Mouse (Mus musculus) forebrain, embryonic 14.5 days (tissue): ENCODE results near the gene Emc8. TPM values are rescaled to one million over a fixed set of nuclear protein-coding genes. Genes with fewer than 3 reads are reported as not detected.
A peak's percentile ranks its signal among the peaks of the same experiment; 100 is the strongest.

Experiments used
- ATAC-seq: fragments of 200-750 bp; cut with Nextera tagmentation; 2 replicates; pipeline ENCODE4 v1.8.0; 2017; ENCODE audit warnings: mild to moderate bottlenecking, moderate library complexity
- DNase-seq: peaks from one replicate; pipeline ENCODE4 v3.0.0-alpha.2; 2015; ENCODE audit warnings: low spot score
- H3K27ac ChIP-seq: fragments of 300-500 bp; sonication (generic); 2 replicates; pipeline ENCODE4 v1.5.1; 2014; ENCODE audit warnings: low read depth, mild to moderate bottlenecking, control low read depth, low read length, moderate library complexity
- H3K27me3 ChIP-seq: fragments of 300-500 bp; sonication (generic); replicated peaks from 2 replicates; pipeline ENCODE4 v1.6.1; 2014; ENCODE audit warnings: low read length, control low read depth, mixed read lengths; ENCODE audit not compliant: control insufficient read depth, insufficient read depth
- H3K36me3 ChIP-seq: fragments of 300-500 bp; sonication (generic); 2 replicates; pipeline ENCODE4 v1.6.1; 2014; ENCODE audit warnings: low read length, control low read depth; ENCODE audit not compliant: control insufficient read depth, insufficient read depth
- H3K4me1 ChIP-seq: fragments of 300-500 bp; sonication (generic); 2 replicates; pipeline ENCODE4 v1.6.1; 2014; ENCODE audit warnings: antibody characterized with exemption, low read length, control low read depth; ENCODE audit not compliant: control insufficient read depth, insufficient read depth
- H3K4me2 ChIP-seq: fragments of 300-500 bp; sonication (generic); 2 replicates; pipeline ENCODE4 v1.6.1; 2014; ENCODE audit warnings: mild to moderate bottlenecking, control low read depth, low read length
- H3K4me3 ChIP-seq: fragments of 300-500 bp; sonication (generic); 2 replicates; pipeline ENCODE4 v1.5.1; 2014; ENCODE audit warnings: low read depth, low read length, control low read depth
- H3K9ac ChIP-seq: fragments of 300-500 bp; sonication (generic); 2 replicates; pipeline ENCODE4 v1.6.1; 2014; ENCODE audit warnings: mild to moderate bottlenecking, low read length, control low read depth, moderate library complexity
- H3K9me3 ChIP-seq: fragments of 300-500 bp; sonication (generic); replicated peaks from 2 replicates; pipeline ENCODE4 v1.6.1; 2016; ENCODE audit warnings: low read length, control low read depth, mixed read lengths; ENCODE audit not compliant: control insufficient read depth
- WGBS: fragments of 180-500 bp; shearing (Covaris S2); extraction: QIAGEN DNeasy Blood & Tissue Kit; methylation state at CpG from one replicate; pipeline ENCODE4 v1.1.7; 2014; 5-methylcytosine and 5-hydroxymethylcytosine counted together
- polyA plus RNA-seq: library from polyadenylated mRNA; unstranded; fragments of >200 nt; fragmentation: Nextera tagmentation; extraction: Ambion mirVana; gene quantifications from 2 replicates; pipeline ENCODE4 v1.2.1, GENCODE M21; 2014

Gene Emc8
- polyA plus RNA-seq, 1 experiment from 2014 or later = 216 TPM

- H3K9me3 ChIP-seq = no peaks in the 10 kb centered on the region
- no peak for ATAC-seq
- peaks cover 18% of the 10 kb centered on the region for H3K4me1 ChIP-seq
- peaks cover 13% of the 10 kb centered on the region for H3K36me3 ChIP-seq
- H3K9ac ChIP-seq = no peak overlapping the region
- DNase-seq = no peak
- H3K4me2 ChIP-seq = peak overlapping the region; percentile 88
- H3K27ac ChIP-seq = no peak overlapping the region
- no peaks in the 10 kb centered on the region for H3K27me3 ChIP-seq
- WGBS = 75% methylated on average over 3 of the region's 3 CpGs
- 0 out of 2 replicates have a peak overlapping the region, but pooled peaks have one; percentile 94 for H3K4me3 ChIP-seq
Measured at GRCm38 (mm10) chr8:120665726-120666455, 2.5 kb downstream of the Emc8 start.

GRCm38 (mm10) chr8:120664566-120664965, 3.8 kb downstream of the Emc8 start:
- no peak overlapping the region; the same call in 1 of the 2 replicates for H3K27ac ChIP-seq
- peaks cover 8% of the 10 kb centered on the region; the same call in 1 of the 2 replicates for H3K36me3 ChIP-seq
- no peak overlapping the region; the same call in 1 of the 2 replicates for H3K9ac ChIP-seq
- no peaks in the 10 kb centered on the region for H3K9me3 ChIP-seq
- DNase-seq = no peak
- no peak overlapping the region for H3K4me2 ChIP-seq
- H3K4me3 ChIP-seq = no peak overlapping the region
- no peaks in the 10 kb centered on the region for H3K27me3 ChIP-seq
- WGBS = 72% methylated on average over 6 of the region's 6 CpGs
- ATAC-seq = no peak
- peaks cover 18% of the 10 kb centered on the region for H3K4me1 ChIP-seq

- Histone ChIP-seq H3K9ac (no peak overlapping the region), H3K9me3 (no peaks in the 10 kb centered on the region), H3K4me2 (no peak overlapping the region), H3K4me3 (no peak overlapping the region), H3K27me3 (no peaks in the 10 kb centered on the region), H3K4me1 (no peaks in the 10 kb centered on the region), H3K27ac (no peak overlapping the region), H3K36me3 (peaks cover 63% of the 10 kb centered on the region)
- WGBS = 91% methylated on average over 8 of the region's 8 CpGs
- DNase-seq (no peak), ATAC-seq (no peak)
Measured at GRCm38 (mm10) chr8:120657415-120657814, 11.0 kb downstream of the Emc8 start.

GRCm38 (mm10) chr8:120656322-120657052, 11.9 kb downstream of the Emc8 start:
- H3K9me3 ChIP-seq = no peaks in the 10 kb centered on the region
- no peak overlapping the region for H3K27ac ChIP-seq
- 87% methylated on average over 7 of the region's 7 CpGs for WGBS
- ATAC-seq = no peak
- H3K4me2 ChIP-seq = no peak overlapping the region
- no peak overlapping the region for H3K4me3 ChIP-seq
- H3K9ac ChIP-seq = no peak overlapping the region
- no peaks in the 10 kb centered on the region for H3K4me1 ChIP-seq
- no peak for DNase-seq
- H3K36me3 ChIP-seq = peaks cover 63% of the 10 kb centered on the region
- H3K27me3 ChIP-seq = no peaks in the 10 kb centered on the region

- Histone ChIP-seq H3K27me3 (no peaks in the 10 kb centered on the region), H3K27ac (no peak within 1 kb of the TSS), H3K9ac (no peak within 1 kb of the TSS), H3K4me1 (no peaks in the 10 kb centered on the region), H3K4me3 (no peak within 1 kb of the TSS), H3K9me3 (no peaks in the 10 kb centered on the region), H3K4me2 (no peak within 1 kb of the TSS), H3K36me3 (0 out of 2 replicates have a peak, but pooled peaks cover 4% of the 10 kb centered on the region)
- 27% methylated on average over 7 of the region's 7 CpGs for WGBS
- DNase-seq (no peak), ATAC-seq (no peak)
Measured at GRCm38 (mm10) chr8:120647532-120647931, 20.8 kb downstream of the Emc8 start, which contains the start of gene 1190005I06Rik. 1190005I06Rik (minus strand) TSS chr8:120647632.

- Histone ChIP-seq H3K9me3 (no peaks in the 10 kb centered on the region), H3K4me1 (no peaks in the 10 kb centered on the region), H3K27ac (peak overlapping the region; percentile 44), H3K4me2 (no peak overlapping the region), H3K36me3 (0 out of 2 replicates have a peak, but pooled peaks cover 4% of the 10 kb centered on the region), H3K27me3 (no peaks in the 10 kb centered on the region), H3K4me3 (no peak overlapping the region), H3K9ac (no peak overlapping the region)
- peak; percentile 54 for ATAC-seq
- peak; percentile 72 for DNase-seq
- 43% methylated on average over 7 of the region's 7 CpGs for WGBS
Measured at GRCm38 (mm10) chr8:120644663-120645062, 23.7 kb downstream of the Emc8 start.

GRCm38 (mm10) chr8:120642031-120642662, 26.2 kb downstream of the Emc8 start:
- H3K4me1 ChIP-seq = no peaks in the 10 kb centered on the region
- H3K9me3 ChIP-seq = no peaks in the 10 kb centered on the region
- 79% methylated on average over 10 of the region's 10 CpGs for WGBS
- no peak overlapping the region for H3K27ac ChIP-seq
- ATAC-seq (no peak), DNase-seq (no peak)
- no peaks in the 10 kb centered on the region for H3K36me3 ChIP-seq
- no peak overlapping the region for H3K4me3 ChIP-seq
- no peak overlapping the region for H3K4me2 ChIP-seq
- no peak overlapping the region for H3K9ac ChIP-seq
- no peaks in the 10 kb centered on the region for H3K27me3 ChIP-seq

- Histone ChIP-seq H3K9me3 (no peaks in the 10 kb centered on the region), H3K9ac (no peak overlapping the region), H3K27ac (no peak overlapping the region), H3K4me1 (no peaks in the 10 kb centered on the region), H3K27me3 (0 out of 2 replicates have a peak, but pooled peaks cover under 1% of the 10 kb centered on the region), H3K4me3 (no peak overlapping the region), H3K4me2 (no peak overlapping the region), H3K36me3 (no peaks in the 10 kb centered on the region)
- ATAC-seq (no peak), DNase-seq (no peak)
- WGBS = 28% methylated on average over 8 of the region's 8 CpGs
Measured at GRCm38 (mm10) chr8:120641245-120641644, 27.1 kb downstream of the Emc8 start.
